Mouse (Mus musculus): ENCODE data around the gene Krr1. TPM values are rescaled to one million over a fixed set of nuclear protein-coding genes. Genes with fewer than 3 reads are reported as not detected.

Gene Krr1
- polyA plus RNA-seq, 1 experiment from 2014 or later = 33.8 TPM

- no peaks in the 10 kb centered on the region for H3K4me1 ChIP-seq (replicated peaks)
- H3K9ac ChIP-seq = no peak overlapping the region
- H3K9me3 ChIP-seq = no peaks in the 10 kb centered on the region
- WGBS = 77% methylated on average over 3 of the region's 3 CpGs
- H3K27me3 ChIP-seq = no peaks in the 10 kb centered on the region
- no peak overlapping the region for H3K4me2 ChIP-seq
- H3K4me3 ChIP-seq = no peak overlapping the region
- H3K36me3 ChIP-seq = no peaks in the 10 kb centered on the region
- H3K27ac ChIP-seq (replicated peaks) = no peak overlapping the region
- no peak for ATAC-seq (ENCODE audit: low FRiP score, low read depth)
These were observed 26.9 kb upstream of the Krr1 start for GRCm38 (mm10) chr10:111945563-111945962.

- H3K4me2 ChIP-seq = no peak overlapping the region
- no peaks in the 10 kb centered on the region for H3K9me3 ChIP-seq
- 96% methylated on average over 1 of the region's 1 CpGs for WGBS
- no peaks in the 10 kb centered on the region for H3K4me1 ChIP-seq (replicated peaks)
- no peak for ATAC-seq (ENCODE audit: low FRiP score, low read depth)
- no peak overlapping the region for H3K9ac ChIP-seq
- no peak overlapping the region for H3K4me3 ChIP-seq
- H3K27ac ChIP-seq (replicated peaks) = no peak overlapping the region
- H3K27me3 ChIP-seq = no peaks in the 10 kb centered on the region
- no peaks in the 10 kb centered on the region for H3K36me3 ChIP-seq
These were observed 24.4 kb upstream of the Krr1 start for GRCm38 (mm10) chr10:111948041-111948440.

GRCm38 (mm10) chr10:111949008-111949407 lies 23.5 kb upstream of the Krr1 start:
- Histone ChIP-seq H3K4me3 (no peak overlapping the region), H3K9ac (no peak overlapping the region), H3K36me3 (no peaks in the 10 kb centered on the region), H3K4me1 (replicated peaks) (no peaks in the 10 kb centered on the region), H3K9me3 (no peaks in the 10 kb centered on the region), H3K4me2 (no peak overlapping the region), H3K27me3 (no peaks in the 10 kb centered on the region), H3K27ac (replicated peaks) (no peak overlapping the region)
- WGBS = 38% methylated on average over 4 of the region's 4 CpGs
- no peak for ATAC-seq (ENCODE audit: low FRiP score, low read depth)

- Histone ChIP-seq H3K4me1 (replicated peaks) (no peaks in the 10 kb centered on the region), H3K9ac (no peak overlapping the region), H3K27ac (replicated peaks) (no peak overlapping the region), H3K4me3 (no peak overlapping the region), H3K36me3 (no peaks in the 10 kb centered on the region), H3K4me2 (no peak overlapping the region), H3K27me3 (no peaks in the 10 kb centered on the region), H3K9me3 (no peaks in the 10 kb centered on the region)
- WGBS = 90% methylated on average over 2 of the region's 2 CpGs
- no peak for ATAC-seq (ENCODE audit: low FRiP score, low read depth)
These were observed 16.6 kb upstream of the Krr1 start for GRCm38 (mm10) chr10:111955836-111956235.

GRCm38 (mm10) chr10:111957271-111958045 lies 15.0 kb upstream of the Krr1 start:
- H3K4me1 ChIP-seq (replicated peaks) = no peaks in the 10 kb centered on the region
- peak; percentile 88 for ATAC-seq (ENCODE audit: low FRiP score, low read depth)
- no peak overlapping the region for H3K4me3 ChIP-seq
- H3K36me3 ChIP-seq = no peaks in the 10 kb centered on the region
- no peaks in the 10 kb centered on the region for H3K27me3 ChIP-seq
- no peaks in the 10 kb centered on the region for H3K9me3 ChIP-seq
- no peak overlapping the region for H3K4me2 ChIP-seq
- no peak overlapping the region for H3K27ac ChIP-seq (replicated peaks)
- 65% methylated on average over 10 of the region's 10 CpGs for WGBS
- no peak overlapping the region for H3K9ac ChIP-seq

GRCm38 (mm10) chr10:111958046-111958421 lies 14.4 kb upstream of the Krr1 start:
- no peak overlapping the region for H3K27ac ChIP-seq (replicated peaks)
- H3K4me3 ChIP-seq = no peak overlapping the region
- H3K4me1 ChIP-seq (replicated peaks) = no peaks in the 10 kb centered on the region
- no peaks in the 10 kb centered on the region for H3K36me3 ChIP-seq
- ATAC-seq (ENCODE audit: low FRiP score, low read depth) = no peak; the same call in 1 of the 2 replicates
- no peak overlapping the region for H3K4me2 ChIP-seq
- no peaks in the 10 kb centered on the region for H3K27me3 ChIP-seq
- 36% methylated on average over 4 of the region's 4 CpGs for WGBS
- no peaks in the 10 kb centered on the region for H3K9me3 ChIP-seq
- H3K9ac ChIP-seq = no peak overlapping the region

GRCm38 (mm10) chr10:111959353-111959752 lies 13.1 kb upstream of the Krr1 start:
- no peaks in the 10 kb centered on the region for H3K36me3 ChIP-seq
- H3K9me3 ChIP-seq = no peaks in the 10 kb centered on the region
- H3K4me2 ChIP-seq = no peak overlapping the region
- no peak for ATAC-seq (ENCODE audit: low FRiP score, low read depth)
- no peak overlapping the region for H3K9ac ChIP-seq
- no peaks in the 10 kb centered on the region for H3K4me1 ChIP-seq (replicated peaks)
- no peak overlapping the region for H3K4me3 ChIP-seq
- H3K27me3 ChIP-seq = no peaks in the 10 kb centered on the region
- no peak overlapping the region for H3K27ac ChIP-seq (replicated peaks)
- WGBS = 87% methylated on average over 2 of the region's 2 CpGs

GRCm38 (mm10) chr10:111960459-111960858 lies 12.0 kb upstream of the Krr1 start:
- no peak overlapping the region for H3K4me2 ChIP-seq
- H3K36me3 ChIP-seq = no peaks in the 10 kb centered on the region
- WGBS = 90% methylated on average over 6 of the region's 6 CpGs
- ATAC-seq (ENCODE audit: low FRiP score, low read depth) = no peak
- H3K27me3 ChIP-seq = no peaks in the 10 kb centered on the region
- no peak overlapping the region for H3K4me3 ChIP-seq
- H3K4me1 ChIP-seq (replicated peaks) = no peaks in the 10 kb centered on the region
- no peak overlapping the region for H3K27ac ChIP-seq (replicated peaks)
- no peaks in the 10 kb centered on the region for H3K9me3 ChIP-seq
- H3K9ac ChIP-seq = no peak overlapping the region

GRCm38 (mm10) chr10:111966394-111966793 lies 6.1 kb upstream of the Krr1 start:
- Histone ChIP-seq H3K4me3 (no peak overlapping the region), H3K4me1 (replicated peaks) (no peaks in the 10 kb centered on the region), H3K36me3 (no peaks in the 10 kb centered on the region), H3K9me3 (no peaks in the 10 kb centered on the region), H3K27ac (replicated peaks) (no peak overlapping the region), H3K27me3 (no peaks in the 10 kb centered on the region), H3K9ac (no peak overlapping the region), H3K4me2 (no peak overlapping the region)
- ATAC-seq (ENCODE audit: low FRiP score, low read depth) = no peak
- 59% methylated on average over 4 of the region's 4 CpGs for WGBS

GRCm38 (mm10) chr10:111971929-111972328 lies 535 bp upstream of the Krr1 start:
- H3K4me1 ChIP-seq (replicated peaks) = peaks cover 13% of the 10 kb centered on the region
- no peak overlapping the region for H3K27ac ChIP-seq (replicated peaks)
- H3K36me3 ChIP-seq = peaks cover 9% of the 10 kb centered on the region; the same call in 1 of the 2 replicates
- H3K27me3 ChIP-seq = no peaks in the 10 kb centered on the region
- ATAC-seq (ENCODE audit: low FRiP score, low read depth) = 0 out of 2 replicates have a peak, but pooled peaks have one; percentile 35
- no peaks in the 10 kb centered on the region for H3K9me3 ChIP-seq
- H3K4me3 ChIP-seq = no peak overlapping the region
- H3K4me2 ChIP-seq = peak overlapping the region; percentile 41
- H3K9ac ChIP-seq = no peak overlapping the region
- WGBS = 89% methylated on average over 3 of the region's 3 CpGs

- Histone ChIP-seq H3K4me2 (no peak overlapping the region), H3K9me3 (no peaks in the 10 kb centered on the region), H3K4me1 (replicated peaks) (peaks cover 13% of the 10 kb centered on the region), H3K36me3 (peaks cover 41% of the 10 kb centered on the region), H3K9ac (no peak overlapping the region), H3K27ac (replicated peaks) (no peak overlapping the region), H3K4me3 (no peak overlapping the region), H3K27me3 (no peaks in the 10 kb centered on the region)
- WGBS = 41% methylated on average over 5 of the region's 5 CpGs
- ATAC-seq (ENCODE audit: low FRiP score, low read depth) = no peak
These were observed 5.1 kb downstream of the Krr1 start for GRCm38 (mm10) chr10:111977584-111977983.

GRCm38 (mm10) chr10:111983070-111983469 lies 10.6 kb downstream of the Krr1 start:
- Histone ChIP-seq H3K27ac (replicated peaks) (no peak overlapping the region), H3K4me3 (no peak overlapping the region), H3K4me2 (no peak overlapping the region), H3K9me3 (no peaks in the 10 kb centered on the region), H3K36me3 (peaks cover 70% of the 10 kb centered on the region), H3K4me1 (replicated peaks) (no peaks in the 10 kb centered on the region), H3K9ac (no peak overlapping the region), H3K27me3 (no peaks in the 10 kb centered on the region)
- ATAC-seq (ENCODE audit: low FRiP score, low read depth) = no peak
- WGBS = 92% methylated on average over 5 of the region's 5 CpGs

GRCm38 (mm10) chr10:111986453-111986852 lies 14.0 kb downstream of the Krr1 start:
- H3K27me3 ChIP-seq = no peaks in the 10 kb centered on the region
- H3K27ac ChIP-seq (replicated peaks) = no peak overlapping the region
- H3K4me2 ChIP-seq = no peak overlapping the region
- no peak overlapping the region for H3K9ac ChIP-seq
- no peaks in the 10 kb centered on the region for H3K4me1 ChIP-seq (replicated peaks)
- peaks cover 51% of the 10 kb centered on the region for H3K36me3 ChIP-seq
- H3K9me3 ChIP-seq = no peaks in the 10 kb centered on the region
- WGBS = 96% methylated on average over 6 of the region's 6 CpGs
- ATAC-seq (ENCODE audit: low FRiP score, low read depth) = no peak
- H3K4me3 ChIP-seq = no peak overlapping the region
